Mouse (Mus musculus): Measurements from ENCODE around the gene Ppp1r12b.

The Ppp1r12b gene

GRCm38 (mm10) chr1:134708801-134709385 lies 246.8 kb downstream of the Ppp1r12b start:
- in situ Hi-C loops (cut with MboI; ENCODE audit: unreplicated experiment in 2 of 2): no loop called here

- in situ Hi-C loops (cut with MboI; ENCODE audit: unreplicated experiment in 2 of 2): no loop called here
These were observed 247.5 kb downstream of the Ppp1r12b start for GRCm38 (mm10) chr1:134708274-134708673.

- in situ Hi-C loops (cut with MboI; ENCODE audit: unreplicated experiment in 2 of 2): no loop called here
These were observed 248.2 kb downstream of the Ppp1r12b start for GRCm38 (mm10) chr1:134707516-134707915.

GRCm38 (mm10) chr1:134706549-134706948 lies 249.2 kb downstream of the Ppp1r12b start:
- in situ Hi-C loops (cut with MboI; ENCODE audit: unreplicated experiment in 2 of 2): no loop called here

Measured in v-Abl transformed pro-B cells (cell line).